Mouse (Mus musculus) ES-CJ7 (cell line): ENCODE data around the gene Sgk1.

Experiments
- DNase-seq: peaks from one replicate; pipeline ENCODE4 v3.0.0; 2011; ENCODE audit warnings: low read depth, low spot score

Sgk1 gene

GRCm38 (mm10) chr10:21882184-21883081, at the start of gene Sgk1:
Sgk1 (plus strand) TSS chr10:21882184.
- DNase-seq = peak; percentile 26

- no peak for DNase-seq
Observed at GRCm38 (mm10) chr10:21832282-21832681, 49.7 kb upstream of the Sgk1 start.

- no peak for DNase-seq
Observed at GRCm38 (mm10) chr10:21833757-21834156, 48.2 kb upstream of the Sgk1 start.

GRCm38 (mm10) chr10:21835077-21835476, 46.9 kb upstream of the Sgk1 start:
- no peak for DNase-seq

GRCm38 (mm10) chr10:21839248-21840155, 42.5 kb upstream of the Sgk1 start:
- DNase-seq = no peak

GRCm38 (mm10) chr10:21843326-21843725, 38.7 kb upstream of the Sgk1 start:
- DNase-seq = no peak

- DNase-seq = no peak
Observed at GRCm38 (mm10) chr10:21843861-21844260, 38.1 kb upstream of the Sgk1 start.

- no peak for DNase-seq
Observed at GRCm38 (mm10) chr10:21844391-21844790, 37.6 kb upstream of the Sgk1 start.

GRCm38 (mm10) chr10:21845601-21846282, 36.2 kb upstream of the Sgk1 start:
- peak; percentile 91 for DNase-seq

GRCm38 (mm10) chr10:21846366-21846765, 35.6 kb upstream of the Sgk1 start:
- DNase-seq = peak; percentile 66

GRCm38 (mm10) chr10:21847026-21847820, 34.8 kb upstream of the Sgk1 start:
- peak; percentile 65 for DNase-seq

- DNase-seq = peak; percentile 66
Observed at GRCm38 (mm10) chr10:21847931-21848670, 33.9 kb upstream of the Sgk1 start.

- no peak for DNase-seq
Observed at GRCm38 (mm10) chr10:21849251-21849650, 32.7 kb upstream of the Sgk1 start.

- no peak for DNase-seq
Observed at GRCm38 (mm10) chr10:21850330-21850729, 31.7 kb upstream of the Sgk1 start.

- DNase-seq = no peak
Observed at GRCm38 (mm10) chr10:21853122-21853521, 28.9 kb upstream of the Sgk1 start.

- no peak for DNase-seq
Observed at GRCm38 (mm10) chr10:21853566-21854328, 28.2 kb upstream of the Sgk1 start.

GRCm38 (mm10) chr10:21855338-21855737, 26.6 kb upstream of the Sgk1 start:
- no peak for DNase-seq

- DNase-seq = no peak
Observed at GRCm38 (mm10) chr10:21857676-21858075, 24.3 kb upstream of the Sgk1 start.

GRCm38 (mm10) chr10:21858437-21858974, 23.5 kb upstream of the Sgk1 start:
- peak; percentile 57 for DNase-seq
